Comparison of ENCODE assay signal across 16 mouse cellular contexts in genomic region chr11:8680650-8681049, GRCm38 (mm10). TPM values are rescaled to one million over a fixed set of nuclear protein-coding genes. Genes with fewer than 3 reads are reported as not detected.
DNase-seq lines count a peak whose midpoint lies in the region; ATAC-seq and TF ChIP-seq lines count a peak whose summit lies in the region.
"Had no signal": no experiment of that assay in that cellular context is flagged by ENCODE, and none has a peak within 500 bp of the region (broad histone marks: within the 10 kb centered on the region; RNA-seq: fewer than 3 reads in every experiment).

No protein-coding gene starts in this region.

- peak; percentile 45; the same call in 1 of the 2 replicates for ATAC-seq in lung, embryonic 15.5 days (ENCODE audit: borderline replicate concordance, extremely low read depth, low FRiP score, low TSS enrichment)
- peak; percentile 39 for ATAC-seq in forebrain, postnatal 0 days
- ATAC-seq in stomach, embryonic 16.5 days (ENCODE audit: insufficient read depth, low FRiP score), result no peak
- ATAC-seq: liver, embryonic 12.5 days had no signal

- 27% methylated on average over 7 of the region's 7 CpGs for WGBS in lung, embryonic 15.5 days
- whole genome bisulfite sequencing in lung, adult 2 months, result 54% methylated on average over 7 of the region's 7 CpGs
- WGBS in forebrain, postnatal 0 days, result 17% methylated on average over 7 of the region's 7 CpGs
- WGBS in stomach, embryonic 16.5 days, result 20% methylated on average over 7 of the region's 7 CpGs

- DNase-seq in embryo, embryonic 11 days, result peak; percentile 42
- DNase-seq in embryo, embryonic 10.5 days (ENCODE audit: low spot score), result no peak
- DNase-seq in lung, adult 2 months, result no peak
- peak; percentile 17 for DNase-seq in forebrain, postnatal 0 days
- no peak for DNase-seq in layer of hippocampus, adult 2 months (ENCODE audit: low spot score in 2 of 2)
- DNase-seq in urinary bladder, postnatal 10 days (ENCODE audit: low spot score), result no peak
- DNase-seq: adrenal gland, postnatal 10 days; cerebellum, postnatal 14 days; heart, postnatal 4 days; kidney, postnatal 4 days; right cerebral cortex, postnatal 14 days had no signal

- no peak overlapping the region for H3K9ac ChIP-seq in lung, embryonic 15.5 days
- H3K9ac ChIP-seq in forebrain, postnatal 0 days, result no peak overlapping the region
- no peak overlapping the region for H3K9ac ChIP-seq in stomach, embryonic 16.5 days (ENCODE audit: low read length)
- H3K9ac ChIP-seq: liver, embryonic 12.5 days had no signal

- H3K4me2 ChIP-seq in lung, embryonic 15.5 days, result peak overlapping the region; percentile 29; the same call in 1 of the 2 replicates
- H3K4me2 ChIP-seq in forebrain, postnatal 0 days (ENCODE audit: low read depth), result no peak overlapping the region
- no peak overlapping the region for H3K4me2 ChIP-seq in stomach, embryonic 16.5 days (ENCODE audit: low read depth, low read length)
- H3K4me2 ChIP-seq: liver, embryonic 12.5 days had no signal

- no peaks in the 10 kb centered on the region for H3K27me3 ChIP-seq in lung, embryonic 15.5 days
- H3K27me3 ChIP-seq in forebrain, postnatal 0 days (ENCODE audit: insufficient read depth, low read length), result no peaks in the 10 kb centered on the region
- H3K27me3 ChIP-seq in stomach, embryonic 16.5 days (ENCODE audit: control insufficient read depth, insufficient read depth, low read length), result no peaks in the 10 kb centered on the region
- H3K27me3 ChIP-seq: liver, embryonic 12.5 days; megakaryocyte, embryonic 14.5 days had no signal

- TF ChIP-seq POLR2A in lung, adult 2 months (IDR thresholded peaks at IDR 0.05; ENCODE audit: borderline replicate concordance, extremely low read depth, low read depth, low read length), result no peak

- no peaks in the 10 kb centered on the region for H3K9me3 ChIP-seq in lung, embryonic 15.5 days
- no peaks in the 10 kb centered on the region for H3K9me3 ChIP-seq in forebrain, postnatal 0 days (ENCODE audit: low read length)
- H3K9me3 ChIP-seq in stomach, embryonic 16.5 days (replicated peaks; ENCODE audit: control insufficient read depth, low read length), result no peaks in the 10 kb centered on the region
- H3K9me3 ChIP-seq: liver, embryonic 12.5 days had no signal

- peak overlapping the region; percentile 84 for H3K27ac ChIP-seq in lung, embryonic 15.5 days
- no peak overlapping the region for H3K27ac ChIP-seq in forebrain, postnatal 0 days (ENCODE audit: low read depth, low read length)
- peak overlapping the region; percentile 60 for H3K27ac ChIP-seq in stomach, embryonic 16.5 days (ENCODE audit: low read length)
- H3K27ac ChIP-seq in layer of hippocampus, adult 2 months, result no peak overlapping the region
- H3K27ac ChIP-seq: left cerebral cortex, adult 2 months; liver, embryonic 12.5 days had no signal

- TF ChIP-seq CTCF in lung, adult 2 months (IDR thresholded peaks at IDR 0.05; ENCODE audit: insufficient read depth, low read length), result no peak
- TF ChIP-seq CTCF in forebrain, postnatal 0 days (IDR thresholded peaks at IDR 0.05; ENCODE audit: low read depth), result no peak
- no peak for TF ChIP-seq CTCF in layer of hippocampus, adult 2 months (conservative IDR thresholded peaks at IDR 0.05)

- H3K4me1 ChIP-seq in lung, embryonic 15.5 days, result peaks cover 20% of the 10 kb centered on the region
- H3K4me1 ChIP-seq in lung, adult 2 months (ENCODE audit: control insufficient read depth, insufficient read depth, low read length), result no peaks in the 10 kb centered on the region
- peaks cover 9% of the 10 kb centered on the region; the same call in 1 of the 2 replicates for H3K4me1 ChIP-seq in forebrain, postnatal 0 days (ENCODE audit: insufficient read depth)
- peaks cover 14% of the 10 kb centered on the region for H3K4me1 ChIP-seq in stomach, embryonic 16.5 days (ENCODE audit: control insufficient read depth, insufficient read depth, low read length)
- H3K4me1 ChIP-seq: liver, embryonic 12.5 days had no signal

- no peaks in the 10 kb centered on the region for H3K36me3 ChIP-seq in lung, embryonic 15.5 days
- H3K36me3 ChIP-seq in forebrain, postnatal 0 days (ENCODE audit: insufficient read depth), result no peaks in the 10 kb centered on the region
- H3K36me3 ChIP-seq in stomach, embryonic 16.5 days (ENCODE audit: control insufficient read depth, insufficient read depth, low read length), result no peaks in the 10 kb centered on the region
- H3K36me3 ChIP-seq: liver, embryonic 12.5 days had no signal

- no peak overlapping the region for H3K4me3 ChIP-seq in lung, embryonic 15.5 days
- H3K4me3 ChIP-seq in lung, adult 2 months (replicated peaks; ENCODE audit: extremely low read depth, low read depth, low read length), result no peak overlapping the region
- H3K4me3 ChIP-seq in forebrain, postnatal 0 days (ENCODE audit: low read depth, low read length), result no peak overlapping the region
- H3K4me3 ChIP-seq in stomach, embryonic 16.5 days (replicated peaks; ENCODE audit: low read length), result no peak overlapping the region
- no peak overlapping the region for H3K4me3 ChIP-seq in layer of hippocampus, adult 2 months
- H3K4me3 ChIP-seq: left cerebral cortex, adult 2 months; liver, embryonic 12.5 days; megakaryocyte, embryonic 14.5 days had no signal

RNA-seq across cellular contexts. Expression of gene Tns3, which starts 16.3 kb away (rescaled TPM):
- polyA plus RNA-seq in lung, embryonic 15.5 days (2015; fragmentation: Nextera tagmentation; extraction: Ambion mirVana), result 48.5 and 55.9 TPM in 2 replicates
- 160 and 164 TPM in 2 replicates for polyA plus RNA-seq in lung, adult 2 months (2012; rRNA removed)
- 16.3 and 26.5 TPM in 2 replicates for total RNA-seq in forebrain, postnatal 0 days (2014; rRNA removed)
- 3.1 and 6.2 TPM in 2 replicates for polyA plus RNA-seq in forebrain, postnatal 0 days (2015; fragmentation: Nextera tagmentation; extraction: Ambion mirVana)
- 28.0 and 30.4 TPM in 2 replicates for polyA plus RNA-seq in stomach, embryonic 16.5 days (2015; fragmentation: Nextera tagmentation; extraction: Ambion mirVana)
- 10 to 100 TPM; 49.2 to 53.1 TPM for total RNA-seq in layer of hippocampus, adult 2 months (2021)

Comparison
In these comparisons a context has a peak if more than half of its experiments do, and no peak if none do; other contexts are left out.
1. DNase-seq: peak in embryo, embryonic 11 days (single experiment) and forebrain, postnatal 0 days (single experiment); none in embryo, embryonic 10.5 days (single experiment), lung, adult 2 months (single experiment), layer of hippocampus, adult 2 months (0 of 2) and urinary bladder, postnatal 10 days (single experiment).
2. H3K27ac ChIP-seq: peak in lung, embryonic 15.5 days (single experiment) and stomach, embryonic 16.5 days (single experiment); none in forebrain, postnatal 0 days (single experiment) and layer of hippocampus, adult 2 months (single experiment).